Mouse (Mus musculus) lung, postnatal 10 days (tissue): ENCODE measurements around the gene St6galnac3.

Experiments
- DNase-seq: peaks from one replicate; pipeline ENCODE4 v3.0.0; 2021

The St6galnac3 gene

GRCm38 (mm10) chr3:153645803-153646202 is 79.2 kb downstream of the St6galnac3 start:
- DNase-seq: no peak

- DNase-seq: no peak
These were observed 81.0 kb downstream of the St6galnac3 start for GRCm38 (mm10) chr3:153643822-153644519.

- DNase-seq: no peak
These were observed 82.1 kb downstream of the St6galnac3 start for GRCm38 (mm10) chr3:153642826-153643225.

GRCm38 (mm10) chr3:153641805-153642204 is 83.2 kb downstream of the St6galnac3 start:
- DNase-seq: no peak

GRCm38 (mm10) chr3:153637336-153637735 is 87.6 kb downstream of the St6galnac3 start:
- no peak for DNase-seq

GRCm38 (mm10) chr3:153636804-153637153 is 88.2 kb downstream of the St6galnac3 start:
- no peak for DNase-seq

- DNase-seq: no peak
These were observed 88.7 kb downstream of the St6galnac3 start for GRCm38 (mm10) chr3:153636094-153636803.

GRCm38 (mm10) chr3:153631988-153632672 is 92.8 kb downstream of the St6galnac3 start:
- DNase-seq: peak; percentile 86

GRCm38 (mm10) chr3:153626237-153626636 is 98.7 kb downstream of the St6galnac3 start:
- no peak for DNase-seq

- DNase-seq: no peak
These were observed 106.0 kb downstream of the St6galnac3 start for GRCm38 (mm10) chr3:153618976-153619375.

- no peak for DNase-seq
These were observed 108.1 kb downstream of the St6galnac3 start for GRCm38 (mm10) chr3:153616849-153617248.

- no peak for DNase-seq
These were observed 114.7 kb downstream of the St6galnac3 start for GRCm38 (mm10) chr3:153610239-153610638.

GRCm38 (mm10) chr3:153606331-153606730 is 118.6 kb downstream of the St6galnac3 start:
- DNase-seq: no peak

GRCm38 (mm10) chr3:153605767-153606098 is 119.2 kb downstream of the St6galnac3 start:
- no peak for DNase-seq

GRCm38 (mm10) chr3:153605089-153605766 is 119.7 kb downstream of the St6galnac3 start:
- DNase-seq: no peak

GRCm38 (mm10) chr3:153599179-153599578 is 125.8 kb downstream of the St6galnac3 start:
- no peak for DNase-seq

- DNase-seq: no peak
These were observed 126.3 kb downstream of the St6galnac3 start for GRCm38 (mm10) chr3:153598631-153599030.

GRCm38 (mm10) chr3:153594531-153594930 is 130.4 kb downstream of the St6galnac3 start:
- no peak for DNase-seq

- DNase-seq: no peak
These were observed 131.0 kb downstream of the St6galnac3 start for GRCm38 (mm10) chr3:153593978-153594377.

- no peak for DNase-seq
These were observed 131.9 kb downstream of the St6galnac3 start for GRCm38 (mm10) chr3:153593103-153593502.

GRCm38 (mm10) chr3:153587594-153587993 is 137.4 kb downstream of the St6galnac3 start:
- no peak for DNase-seq

- DNase-seq: no peak
These were observed 140.1 kb downstream of the St6galnac3 start for GRCm38 (mm10) chr3:153584836-153585235.

- DNase-seq: no peak
These were observed 142.9 kb downstream of the St6galnac3 start for GRCm38 (mm10) chr3:153582065-153582464.
